Mouse (Mus musculus) layer of hippocampus, postnatal 36 days (tissue): ENCODE results near the gene Phkg1. TPM values are rescaled to one million over a fixed set of nuclear protein-coding genes. Genes with fewer than 3 reads are reported as not detected.
A peak's percentile ranks its signal among the peaks of the same experiment; 100 is the strongest.
"Not testable (repeated sequence)": the region's sequence is repeated elsewhere in the genome, so short reads cannot be mapped to it uniquely, and the experiment has no call there.

ENCODE experiments used
- DNase-seq, 2 experiments: peaks; one replicate each; pipeline ENCODE4 v3.0.0; 2022
- total RNA-seq, 2 experiments: library from RNA; stranded (reverse); gene quantifications; 2 replicates each; pipeline ENCODE4 v1.2.3; 2021

The Phkg1 gene
- total RNA-seq = 10 to 100 TPM; 23.0 to 23.1 TPM

DNA sequence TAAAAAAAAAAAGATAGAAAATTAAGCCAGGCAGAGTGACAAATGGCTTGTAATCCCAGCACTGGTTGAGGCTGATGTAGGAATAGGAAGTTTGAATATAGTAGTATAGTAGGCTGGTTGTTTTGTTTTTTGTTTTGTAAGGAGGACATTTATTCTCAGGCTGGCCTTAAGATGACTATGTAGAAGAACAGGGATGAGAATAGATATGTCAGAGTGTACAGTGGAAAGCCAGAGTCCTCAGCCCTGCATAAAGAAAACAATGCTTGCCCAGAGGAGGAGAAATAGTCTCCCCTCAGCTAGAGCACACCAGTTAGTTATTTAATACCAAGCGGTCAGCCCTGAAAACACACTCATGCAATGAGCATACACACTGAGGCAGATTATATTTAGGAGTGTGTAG, at the start of gene Phkg1:
TSS of gene Phkg1 (minus strand) at position 101 of the 400 bp plus-strand sequence.
- DNase-seq = no peak

DNA sequence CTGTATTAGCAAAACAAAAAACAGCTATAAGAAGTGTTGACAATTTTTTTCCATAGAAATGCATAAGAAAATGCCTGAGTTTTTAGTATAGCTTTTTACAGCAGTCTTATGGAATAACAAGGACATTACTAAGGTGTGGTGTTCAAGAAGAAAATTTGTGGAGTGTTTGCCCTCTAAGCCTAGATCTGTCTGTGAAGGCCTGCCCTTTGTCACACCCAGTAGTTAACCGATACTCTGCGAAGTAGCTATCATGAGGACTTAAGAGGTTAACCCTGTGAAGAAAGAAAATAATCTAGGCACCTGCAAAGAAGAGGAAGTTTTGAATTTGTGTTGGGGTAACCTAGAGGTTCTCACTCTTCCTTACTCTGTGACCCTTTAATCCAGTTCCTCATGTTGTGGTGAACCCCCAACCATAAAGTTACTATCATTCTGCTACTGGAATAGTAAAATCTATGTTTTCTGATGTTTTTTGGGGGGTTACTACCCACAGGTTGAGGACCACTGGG, 49.2 kb upstream of the Phkg1 start:
- DNase-seq = no peak

DNA sequence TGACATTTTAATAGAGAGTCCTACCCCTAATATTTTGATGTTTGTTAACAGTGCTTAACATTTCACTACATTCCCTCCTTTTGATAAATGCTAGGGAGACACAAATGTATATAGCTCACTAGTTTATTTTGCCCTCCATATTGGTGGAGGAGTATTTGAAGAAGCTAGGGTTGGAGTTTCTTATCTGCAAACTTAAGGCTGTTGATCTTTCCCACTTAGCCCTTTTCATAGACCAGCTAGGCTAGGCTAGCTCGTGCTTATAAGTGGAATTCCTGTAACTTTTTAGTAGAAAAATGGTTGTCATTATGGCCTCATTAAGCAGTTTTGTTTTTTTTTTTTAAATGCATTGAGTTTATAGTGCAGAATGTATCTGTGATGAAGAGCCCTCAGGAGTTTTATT, 45.1 kb upstream of the Phkg1 start:
- no peak for DNase-seq

DNA sequence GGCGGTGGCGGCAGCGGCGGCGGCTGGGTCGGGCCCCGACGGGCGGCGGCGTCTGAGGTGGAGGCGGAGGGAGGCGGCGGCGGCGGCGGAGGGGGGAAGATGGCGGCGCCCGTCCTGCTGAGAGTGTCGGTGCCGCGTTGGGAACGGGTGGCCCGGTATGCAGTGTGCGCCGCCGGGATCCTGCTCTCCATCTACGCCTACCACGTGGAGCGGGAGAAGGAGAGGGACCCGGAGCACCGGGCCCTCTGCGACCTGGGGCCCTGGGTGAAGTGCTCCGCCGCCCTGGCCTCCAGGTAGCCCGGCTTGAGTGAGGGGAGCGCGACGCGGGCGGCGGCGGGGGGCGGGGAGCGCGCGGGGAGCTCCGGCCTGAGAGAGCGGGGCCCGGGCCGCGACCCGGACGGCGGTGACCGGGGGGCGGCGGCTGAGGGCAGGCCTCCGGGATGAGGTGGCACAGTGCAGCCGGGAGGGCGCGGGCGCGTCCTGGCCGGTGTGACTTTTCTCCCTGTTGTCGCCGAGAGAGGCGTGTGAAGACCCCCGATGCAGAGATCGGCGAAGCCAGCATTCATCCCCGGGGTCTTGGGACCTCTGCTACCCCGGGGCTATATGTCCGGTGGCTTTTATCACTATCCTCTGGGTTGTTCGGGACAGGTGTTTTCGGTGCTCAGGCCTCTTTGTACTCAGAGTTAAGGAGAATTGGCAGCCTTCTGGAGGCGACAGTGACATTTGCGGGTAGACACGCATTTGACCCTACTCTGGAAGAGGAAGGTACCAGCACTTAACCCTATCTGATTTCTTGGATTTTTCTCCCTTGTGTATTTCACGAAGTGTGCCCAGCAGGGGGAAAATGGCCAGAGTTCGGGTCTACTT, 44.0 kb upstream of the Phkg1 start:
- peak; percentile 18 to 28 for DNase-seq

DNA sequence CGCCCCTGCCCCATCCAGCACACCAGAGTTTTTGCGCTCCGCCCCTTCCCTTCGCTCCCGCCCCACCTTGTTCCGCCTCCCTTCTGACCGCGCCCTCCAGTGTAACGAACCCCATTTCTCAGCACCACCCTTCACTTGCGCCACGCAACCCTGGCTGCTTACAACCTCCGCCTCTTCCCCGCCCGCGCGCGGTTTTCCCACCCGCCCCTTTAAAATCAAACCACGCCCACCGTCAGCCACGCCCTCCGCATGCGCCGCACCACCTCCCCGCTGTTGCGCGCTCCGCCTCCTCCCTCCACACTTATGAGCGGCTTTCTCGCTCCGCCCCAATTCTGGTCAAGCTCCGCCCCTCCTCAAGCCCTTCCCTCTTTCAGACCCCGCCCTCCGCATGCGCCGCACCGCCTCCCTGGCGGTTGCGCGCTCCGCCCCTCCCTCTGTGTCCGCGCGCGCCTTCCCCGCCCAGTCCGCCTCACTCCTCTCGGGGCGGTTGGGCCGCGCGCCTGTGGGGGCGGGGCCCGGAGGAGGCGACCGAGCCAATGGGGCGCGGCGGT, 43.2 kb upstream of the Phkg1 start, which contains the start of gene Vkorc1l1:
TSS of gene Vkorc1l1 (plus strand) at position 476 of the 551 bp plus-strand sequence.
- peak; percentile 98 for DNase-seq

DNA sequence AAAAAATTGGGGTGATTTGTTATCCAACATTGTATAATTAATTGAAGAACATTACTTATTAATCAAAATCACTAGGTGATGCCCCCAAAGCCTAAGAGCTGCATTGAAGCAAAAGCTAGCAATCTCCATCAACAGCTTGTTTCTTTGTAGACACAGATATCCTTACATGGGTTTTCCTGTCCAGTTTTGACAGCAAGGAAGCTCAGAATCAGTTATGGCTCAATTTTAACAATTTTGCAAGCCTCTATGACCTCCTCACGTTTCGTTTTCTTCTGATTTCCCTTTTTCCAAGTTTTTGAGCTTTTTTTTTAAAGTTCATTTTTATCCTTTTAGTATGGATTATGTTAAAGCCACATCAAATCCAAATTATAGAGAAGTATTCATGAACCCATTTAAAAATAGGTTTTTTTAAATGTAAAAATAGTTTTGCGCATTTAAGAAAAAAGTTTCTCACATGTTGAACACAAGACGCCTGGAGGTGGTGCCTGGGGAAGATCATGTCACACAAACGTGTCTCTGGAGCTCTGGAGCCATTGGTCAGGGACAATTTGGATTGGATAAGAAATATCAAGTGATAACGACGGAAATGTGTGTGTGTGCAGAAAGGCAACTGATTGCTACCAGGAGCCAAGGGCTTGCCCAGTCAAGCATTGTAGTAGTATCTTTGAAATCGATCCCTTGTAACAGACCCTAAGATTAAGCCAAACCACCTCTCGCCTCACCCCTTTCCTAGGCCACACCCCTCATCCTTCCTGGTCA, 42.6 kb upstream of the Phkg1 start:
- DNase-seq = no peak

DNA sequence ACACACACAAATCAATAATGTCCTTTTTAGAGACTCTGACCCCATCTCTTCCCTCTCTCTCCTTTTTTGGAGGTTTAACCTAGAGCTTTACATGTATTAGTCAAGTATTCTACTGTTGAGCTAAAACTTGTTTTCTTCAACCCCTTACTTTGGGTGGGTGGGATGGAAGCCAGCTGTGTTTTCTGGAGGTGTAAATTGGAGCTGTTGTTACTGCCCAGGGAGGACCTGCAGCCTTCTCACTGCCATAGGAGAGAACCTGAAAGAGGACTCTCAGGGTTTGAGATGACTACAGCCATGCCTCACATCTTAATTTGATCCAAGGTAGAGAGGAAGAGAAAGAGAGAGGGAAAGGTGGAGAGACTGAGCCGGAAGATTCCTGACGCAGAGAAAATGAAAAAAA, 41.9 kb upstream of the Phkg1 start:
- DNase-seq = no peak

DNA sequence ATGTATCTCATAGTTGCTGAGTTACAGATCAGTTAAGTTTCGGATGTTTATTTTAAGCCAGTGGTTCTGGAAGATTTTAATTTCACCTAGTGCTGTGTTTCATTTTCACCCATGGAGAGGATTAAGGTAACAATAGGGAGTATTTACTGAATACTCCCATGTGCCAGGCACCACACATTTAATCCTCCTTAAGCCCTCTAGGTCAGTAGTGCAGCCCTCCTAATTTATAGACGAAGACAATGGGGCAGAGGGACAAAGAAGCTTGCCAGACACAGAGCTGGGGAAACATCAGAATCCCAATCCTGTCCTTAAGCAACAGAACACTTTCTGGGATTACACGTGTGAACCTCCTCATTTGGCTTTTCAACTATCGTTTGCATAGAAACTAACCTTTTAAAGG, 38.6 kb upstream of the Phkg1 start:
- no peak for DNase-seq

DNA sequence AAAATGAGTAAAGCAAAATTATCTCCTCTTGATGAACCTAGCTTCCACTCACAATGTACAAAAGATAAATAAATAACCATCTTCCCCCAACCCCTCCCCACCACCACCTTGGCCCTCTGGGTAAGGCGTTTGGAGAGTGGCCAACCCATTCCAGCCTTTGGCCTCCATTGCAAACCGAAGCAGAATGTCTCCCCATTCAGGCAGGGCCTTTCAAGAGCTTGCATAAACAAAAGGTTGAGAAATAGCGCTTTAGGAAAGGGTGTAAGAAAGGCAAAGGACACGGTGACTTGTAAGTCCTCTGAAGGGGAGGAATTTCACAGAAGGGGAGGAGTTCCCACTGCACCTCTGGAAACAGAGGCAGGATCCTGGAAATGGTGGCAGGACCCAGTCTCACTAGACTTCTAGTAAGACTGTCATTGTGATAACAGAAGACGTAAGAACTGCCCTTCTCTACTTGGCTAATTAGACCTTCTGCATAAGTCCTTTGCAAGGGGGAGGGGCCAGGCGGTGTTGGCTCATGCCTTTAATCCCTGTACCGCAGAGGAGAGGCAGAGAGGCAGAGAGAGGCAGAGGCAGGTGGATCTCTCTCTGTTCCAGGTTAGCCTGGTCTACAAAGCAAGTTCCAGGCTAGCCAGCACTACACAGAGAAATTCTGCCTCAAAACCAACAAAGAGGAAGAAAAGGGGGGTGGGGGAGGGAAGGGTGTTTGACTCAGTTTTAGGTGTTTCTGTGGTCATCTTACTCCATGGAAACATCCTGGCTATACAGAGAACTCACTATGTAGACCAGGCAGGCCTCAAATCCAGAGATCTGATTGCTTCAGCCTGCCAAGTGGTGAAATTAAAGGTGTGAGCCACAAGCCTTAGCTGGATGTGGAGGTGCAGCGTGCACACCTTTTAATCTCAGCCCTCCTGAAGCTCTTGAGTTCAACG, 31.8 kb upstream of the Phkg1 start:
- DNase-seq = no peak

DNA sequence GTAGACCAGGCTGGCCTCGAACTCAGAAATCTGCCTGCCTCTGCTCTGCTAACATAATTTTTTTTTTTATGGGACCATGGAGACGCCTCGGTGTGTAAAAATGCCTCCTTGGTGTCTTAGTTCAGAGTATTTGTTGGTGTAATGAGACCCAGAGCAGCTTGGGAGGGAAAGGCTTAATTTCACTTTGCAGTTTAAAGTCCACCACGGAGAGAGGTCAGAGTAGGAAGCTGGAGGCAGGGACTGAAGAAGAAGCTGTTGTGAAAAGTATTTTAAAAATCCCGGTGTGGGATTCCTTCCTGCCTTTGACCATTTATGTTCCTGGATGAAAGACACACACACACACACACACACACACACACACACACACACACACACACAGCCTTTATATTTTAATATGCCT, 27.6 kb upstream of the Phkg1 start:
- no peak for DNase-seq

DNA sequence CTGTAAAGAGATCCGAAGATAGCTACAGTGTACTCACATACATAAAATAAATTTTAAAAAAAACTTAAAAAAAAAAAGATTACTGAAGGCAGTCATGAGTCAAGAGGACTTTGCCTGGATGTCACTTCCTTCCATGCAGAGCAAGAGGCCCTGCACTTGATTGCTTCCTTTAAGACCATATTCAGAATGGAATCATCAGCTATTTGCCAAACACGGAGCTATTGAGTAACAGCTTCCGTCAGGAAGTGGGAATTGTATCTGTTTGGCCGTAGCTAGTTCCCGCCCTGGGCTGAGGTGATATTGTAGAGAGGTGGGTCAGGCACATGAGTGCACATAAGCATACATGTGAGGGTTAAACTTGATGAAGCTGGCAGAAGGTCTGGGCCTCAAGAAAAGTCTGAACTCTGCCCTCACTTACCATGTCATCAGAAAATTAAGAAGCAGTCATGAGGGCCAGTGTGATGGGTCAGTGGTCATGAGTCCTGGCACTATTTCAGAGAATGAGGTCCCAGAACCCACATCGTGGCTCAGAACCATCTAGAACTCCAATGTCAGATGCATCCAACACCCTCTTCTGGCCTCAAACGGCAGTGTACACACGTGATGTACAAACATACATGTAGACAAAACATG, 26.6 kb upstream of the Phkg1 start:
- no peak for DNase-seq

DNA sequence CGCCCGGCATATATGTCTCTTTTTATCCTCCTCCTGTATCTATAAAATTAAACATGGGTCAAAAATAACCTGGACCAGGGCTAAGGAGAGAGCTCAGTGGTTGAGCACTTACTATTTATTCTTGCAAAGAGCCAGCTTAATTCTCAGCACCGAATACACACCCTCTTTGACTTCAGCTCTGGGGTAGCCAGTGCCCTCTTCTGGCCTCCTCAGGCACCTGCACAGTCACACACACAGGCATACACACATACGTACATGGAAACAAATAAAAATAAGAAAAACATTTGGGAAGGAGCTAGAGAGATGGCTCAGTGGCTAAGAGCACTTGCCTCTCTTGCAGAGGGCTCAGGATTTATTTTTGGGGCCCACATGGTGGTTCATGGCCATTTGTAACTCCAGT, 23.6 kb upstream of the Phkg1 start:
- no peak for DNase-seq

DNA sequence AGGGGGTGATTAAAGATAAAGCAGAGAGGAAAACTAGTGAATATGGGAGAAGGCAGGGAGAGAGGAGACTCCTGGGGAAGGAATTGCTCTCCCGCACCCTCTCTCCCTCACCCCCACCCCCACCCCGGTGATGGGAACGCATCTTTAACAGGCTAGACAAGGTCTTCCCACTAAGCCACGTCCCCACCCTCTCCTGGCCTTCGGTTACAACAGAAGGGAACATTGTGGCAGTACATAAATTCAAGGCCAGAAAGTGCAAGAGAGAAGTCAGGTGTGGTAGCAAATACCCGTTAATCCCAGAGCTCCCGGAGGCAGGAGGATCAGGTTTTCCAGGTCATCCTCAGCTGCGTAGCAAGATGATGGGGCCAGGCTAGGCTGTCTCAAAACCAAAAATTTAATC, 21.0 kb upstream of the Phkg1 start:
- DNase-seq = no peak

DNA sequence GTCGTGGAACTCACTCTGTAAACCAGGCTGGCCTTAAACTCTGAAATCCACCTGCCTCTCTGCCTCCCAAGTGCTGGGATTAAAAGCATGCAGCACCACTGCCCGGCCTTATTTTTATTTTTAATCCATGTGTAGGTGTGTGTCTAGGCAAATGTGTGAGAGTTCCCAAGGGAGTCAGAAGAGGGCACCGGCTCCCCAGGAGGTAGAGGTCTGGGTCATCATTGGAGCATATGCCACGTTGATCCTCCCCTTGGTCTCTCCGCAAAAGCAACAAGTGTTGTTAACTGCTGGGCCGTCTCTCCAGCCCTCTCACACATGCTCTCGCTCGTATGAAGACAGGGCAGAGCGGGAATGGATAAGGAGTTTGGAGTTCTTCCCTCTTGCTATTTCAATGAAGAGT, 20.4 kb upstream of the Phkg1 start:
- DNase-seq = no peak

DNA sequence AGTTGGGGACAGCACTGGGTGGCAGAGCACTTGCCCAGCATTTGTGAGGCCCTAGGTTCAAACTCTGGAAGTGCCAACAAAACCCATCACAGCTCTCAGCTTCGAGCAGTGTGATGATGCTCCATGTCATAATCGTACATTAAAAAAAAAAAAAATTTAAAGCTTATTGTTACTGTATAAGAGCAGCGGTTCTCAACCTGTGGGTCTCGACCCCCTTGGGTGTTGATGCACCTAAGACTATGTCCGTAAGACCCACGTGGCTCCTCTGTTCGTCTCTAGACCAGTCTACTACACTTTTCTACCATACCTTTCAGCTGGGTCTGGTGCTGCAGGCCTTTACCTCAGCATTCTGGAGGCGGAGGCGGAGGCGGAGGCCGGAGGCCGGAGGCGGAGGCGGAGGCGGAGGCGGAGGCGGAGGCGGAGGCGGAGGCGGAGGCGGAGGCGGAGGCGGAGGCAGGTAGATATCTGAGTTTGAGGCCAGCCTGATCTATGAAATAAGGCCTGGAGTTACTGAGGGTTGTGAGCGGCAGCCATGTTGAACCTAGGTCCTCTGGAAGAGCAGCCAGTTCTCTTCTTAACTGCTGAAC, 19.8 kb upstream of the Phkg1 start:
- no peak for DNase-seq

DNA sequence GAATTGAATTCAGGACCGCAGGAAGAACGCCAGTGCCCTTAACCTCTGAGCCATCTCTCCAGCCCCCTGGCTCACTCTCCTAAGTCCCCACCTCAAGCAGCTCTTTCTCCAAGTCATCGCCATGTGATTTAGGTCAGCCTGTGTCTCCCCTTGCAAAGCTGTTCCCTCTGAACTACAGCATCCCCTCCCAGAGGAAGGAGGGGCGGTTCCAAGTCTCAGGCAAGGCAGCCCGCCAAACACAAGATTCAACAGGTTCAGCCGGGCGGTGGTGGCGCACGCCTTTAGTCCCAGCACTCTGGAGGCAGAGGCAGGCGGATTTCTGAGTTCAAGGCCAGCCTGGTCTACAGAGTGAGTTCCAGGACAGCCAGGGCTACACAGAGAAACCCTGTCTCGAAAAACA, 17.1 kb upstream of the Phkg1 start:
- not testable (repeated sequence) for DNase-seq

DNA sequence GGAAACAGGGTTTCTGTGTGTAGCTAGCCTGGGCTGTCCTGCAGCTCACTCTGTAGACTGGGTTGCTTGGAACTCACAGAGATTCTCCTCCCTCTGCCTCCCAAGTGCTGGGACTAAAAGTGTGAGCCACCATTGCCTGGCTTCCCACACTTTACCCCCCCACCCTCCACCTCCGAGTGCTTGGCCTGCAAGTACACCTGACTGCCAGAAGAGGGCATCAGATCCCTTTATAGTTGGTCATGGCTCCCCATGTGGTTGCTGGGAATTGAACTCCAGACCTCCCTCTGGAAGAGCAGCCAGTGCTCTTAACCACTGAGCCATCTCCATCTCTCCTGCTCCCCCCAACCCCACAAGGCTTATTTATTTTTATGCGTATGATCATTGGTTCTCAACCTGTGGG, 15.7 kb upstream of the Phkg1 start:
- DNase-seq = no peak

DNA sequence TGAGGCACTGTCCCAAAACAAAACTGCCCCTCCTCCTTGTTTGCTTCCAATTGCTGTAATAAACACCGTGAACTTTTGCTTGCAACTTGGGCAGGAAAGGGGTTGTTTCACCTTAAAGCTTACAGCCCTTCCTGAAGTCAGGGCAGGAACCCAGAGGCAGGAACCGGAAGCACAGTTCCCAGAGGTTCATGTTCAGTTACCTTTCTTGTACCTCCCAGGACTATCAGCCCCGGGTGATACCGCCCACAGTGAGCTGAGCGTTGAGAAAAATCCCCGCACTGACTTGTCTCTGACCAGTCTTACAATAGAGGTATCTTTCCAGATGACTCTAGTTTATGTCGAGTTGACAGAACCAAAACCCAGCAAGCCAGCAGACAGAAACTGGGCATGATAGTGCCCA, 11.2 kb upstream of the Phkg1 start:
- DNase-seq = no peak

DNA sequence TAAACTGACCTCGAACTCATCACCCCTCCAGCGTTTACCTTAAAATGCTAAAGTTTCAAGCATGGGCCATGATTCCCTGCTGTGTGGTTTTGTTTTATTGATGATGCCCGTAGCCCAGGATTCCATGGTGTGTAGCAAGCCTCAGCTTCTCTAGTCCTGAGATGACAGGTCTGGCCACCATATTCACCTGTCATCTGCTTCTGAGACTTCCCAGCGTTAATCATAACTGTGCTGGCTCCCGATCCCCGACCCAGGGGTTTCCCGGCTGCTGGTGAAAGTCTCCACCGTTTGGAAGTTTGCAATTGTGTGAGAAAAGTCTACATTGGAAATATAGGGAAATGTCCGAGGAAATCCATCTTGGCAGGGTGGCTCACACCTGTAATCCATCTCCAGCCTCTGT, 10.8 kb upstream of the Phkg1 start:
- no peak for DNase-seq

DNA sequence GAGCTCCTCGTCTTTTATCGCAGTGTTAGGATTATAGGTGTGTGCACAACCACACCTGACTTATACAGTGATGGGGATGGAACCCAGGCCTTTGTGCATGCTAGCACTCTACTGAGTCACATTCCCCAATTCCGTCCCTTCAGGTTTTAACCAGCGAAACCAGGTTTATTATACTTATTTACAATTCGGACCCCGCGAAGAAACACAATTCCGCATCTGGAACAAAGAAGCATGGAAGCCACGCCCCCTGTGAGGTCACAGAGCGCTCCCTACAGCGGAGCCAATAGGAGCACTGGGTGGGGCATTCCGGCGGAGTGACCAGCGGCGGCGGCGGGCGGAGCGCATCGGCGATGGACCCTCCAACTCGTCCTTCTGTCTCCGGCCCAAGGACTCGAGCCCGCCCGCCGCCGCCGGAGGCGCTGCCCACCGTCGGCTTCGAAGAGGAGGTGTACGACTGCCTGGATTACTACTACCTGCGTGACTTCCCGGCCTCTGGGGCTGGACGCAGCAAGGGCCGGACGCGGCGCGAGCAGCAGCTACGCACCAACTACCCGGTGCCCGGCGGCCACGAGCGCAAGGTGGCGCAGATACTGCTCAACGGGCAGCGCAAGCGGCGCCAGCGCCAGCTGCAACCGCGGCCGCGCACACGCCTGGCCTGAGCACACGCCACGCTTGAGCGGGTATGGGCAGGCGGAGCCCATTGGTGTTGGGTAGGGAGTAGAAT, 10.1 kb upstream of the Phkg1 start, which contains the start of gene Nupr1l:
TSS of gene Nupr1l (plus strand) at position 299 of the 724 bp plus-strand sequence.
- DNase-seq = peak; percentile 82 to 84
